Mouse (Mus musculus): Measurements from ENCODE around the gene Gm6803. TPM values are rescaled to one million over a fixed set of nuclear protein-coding genes. Genes with fewer than 3 reads are reported as not detected.
"Not testable (repeated sequence)": the region's sequence is repeated elsewhere in the genome, so short reads cannot be mapped to it uniquely, and the experiment has no call there.

Gm6803 gene
- total RNA-seq (2022) = not detected

- DNase-seq (ENCODE audit: low spot score in 2 of 2) = not testable (repeated sequence)
Measured at GRCm38 (mm10) chr12:88018671-88019070, at the start of gene Gm6803. Gene Gm6803 (minus strand): TSS chr12:88018771.

GRCm38 (mm10) chr12:88045226-88045625 is 26.7 kb upstream of the Gm6803 start:
- DNase-seq (ENCODE audit: low spot score in 2 of 2) = not testable (repeated sequence)

GRCm38 (mm10) chr12:88039703-88040102 is 21.1 kb upstream of the Gm6803 start:
- DNase-seq (ENCODE audit: low spot score in 2 of 2) = not testable (repeated sequence)

DNA sequence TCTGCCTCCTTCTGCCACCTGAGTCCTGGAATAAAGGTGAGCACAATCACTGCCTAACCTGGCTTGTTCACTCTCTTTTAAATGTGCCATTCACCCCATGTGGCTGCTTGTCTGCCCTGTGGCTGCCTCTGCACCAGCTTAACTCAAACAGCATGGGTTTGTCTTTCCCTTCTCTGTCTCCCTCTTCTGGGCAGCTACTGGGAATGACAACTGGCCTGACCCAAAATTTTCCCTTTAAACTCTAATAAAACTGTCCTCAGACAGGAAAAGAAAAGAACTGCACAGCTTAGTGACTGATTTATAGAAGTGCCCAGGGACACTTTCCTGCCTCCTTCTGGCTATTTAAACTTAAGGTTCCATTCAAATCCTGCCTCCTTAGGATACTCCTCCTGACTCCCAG is 20.5 kb upstream of the Gm6803 start:
- DNase-seq (ENCODE audit: low spot score in 2 of 2) = not testable (repeated sequence)

DNA sequence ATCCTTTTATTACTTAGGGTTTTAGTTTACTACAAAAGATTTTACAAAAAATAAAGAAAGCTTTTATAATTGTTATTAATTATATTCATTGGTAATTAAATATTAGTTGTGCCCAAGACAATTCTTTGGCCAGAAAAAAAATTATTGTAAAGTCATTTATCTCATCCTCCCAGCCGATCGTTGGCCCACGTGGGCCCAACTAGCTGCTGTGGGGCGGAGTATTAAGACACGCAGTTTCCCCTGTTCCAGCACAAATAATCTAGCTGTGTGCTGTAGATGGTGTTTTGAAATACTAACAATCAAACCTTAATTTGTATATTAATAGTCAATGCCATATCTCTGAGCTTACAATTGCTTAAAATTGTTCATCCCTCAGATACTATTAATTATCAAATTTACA is 13.7 kb upstream of the Gm6803 start:
- DNase-seq (ENCODE audit: low spot score in 2 of 2) = not testable (repeated sequence)

DNA sequence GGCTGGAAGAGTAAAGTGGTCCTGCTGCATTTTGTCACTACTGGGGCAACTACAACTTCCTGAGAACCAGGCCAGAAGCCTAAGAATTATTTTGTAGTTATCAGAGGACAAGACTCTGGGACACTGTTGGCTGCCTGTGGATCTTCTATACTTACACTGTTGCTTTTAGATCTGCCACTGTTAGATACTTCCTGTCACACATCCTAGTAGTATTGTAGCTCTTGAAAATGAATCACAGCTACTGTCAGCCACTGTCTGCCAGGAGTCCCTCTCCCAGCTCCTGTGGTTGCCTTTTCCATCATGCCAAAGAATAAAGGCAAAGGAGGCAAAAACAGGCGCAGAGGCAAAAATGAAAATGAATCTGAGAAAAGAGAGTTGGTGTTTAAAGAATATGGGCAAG is 8.1 kb upstream of the Gm6803 start, which contains the start of gene Gm2056:
Gm2056 (plus strand) TSS at position 301 of the 400 bp plus-strand sequence.
- DNase-seq (ENCODE audit: low spot score in 2 of 2) = not testable (repeated sequence)

- DNase-seq (ENCODE audit: low spot score in 2 of 2) = not testable (repeated sequence)
Measured at GRCm38 (mm10) chr12:88011548-88011947, 7.0 kb downstream of the Gm6803 start, which contains the start of gene Gm2075. Gene Gm2075 (plus strand): TSS chr12:88011848.

DNA sequence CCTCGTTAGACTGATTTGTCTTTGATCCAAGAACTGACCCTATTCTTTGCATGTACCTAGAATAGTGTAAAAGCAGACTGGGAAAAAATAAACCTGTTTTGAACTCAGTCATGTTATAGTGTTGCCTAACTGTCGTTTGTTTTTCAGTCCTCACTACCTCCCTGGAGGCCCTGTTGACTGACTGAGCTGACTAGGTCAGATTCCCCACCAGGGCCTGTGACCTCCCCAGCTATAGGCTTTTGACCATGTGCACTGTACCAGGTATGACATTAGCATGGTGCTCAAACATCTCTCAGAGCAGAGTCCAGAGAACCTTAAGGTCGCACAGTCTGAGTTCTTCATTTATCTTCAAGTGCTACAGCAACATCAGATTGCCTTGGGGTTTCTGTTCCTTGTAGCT is 14.5 kb downstream of the Gm6803 start:
- DNase-seq (ENCODE audit: low spot score in 2 of 2) = not testable (repeated sequence)

DNA sequence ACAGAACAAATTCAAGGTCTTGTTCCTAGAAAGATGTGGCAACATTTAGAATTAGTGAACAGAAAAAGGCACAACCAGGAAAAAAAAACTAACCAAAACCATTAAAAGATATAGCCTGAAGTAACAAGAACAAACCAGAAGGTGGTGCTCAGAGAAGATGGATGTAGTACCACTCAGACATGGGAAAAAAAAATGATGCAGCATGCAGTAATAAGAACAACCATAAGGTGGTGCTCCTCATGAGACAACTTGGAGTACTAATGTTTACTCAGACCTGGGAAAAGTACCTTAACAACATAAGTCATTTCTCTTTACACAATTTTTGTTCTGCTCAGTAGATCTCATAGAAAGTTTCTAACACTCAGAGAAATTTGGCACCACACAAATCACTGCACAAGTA is 34.6 kb downstream of the Gm6803 start:
- DNase-seq (ENCODE audit: low spot score in 2 of 2) = not testable (repeated sequence)

Other genes starting within 250 kb of the Gm6803 start
- gene Gm21319, start 243.0 kb downstream of the Gm6803 start, total RNA-seq (2022) = not detected
- not detected for gene Gm21936, start 223.3 kb downstream of the Gm6803 start, total RNA-seq (2022)
- gene BB287469, start 202.2 kb downstream of the Gm6803 start, total RNA-seq (2022) = not detected
- not detected for gene Gm2001, start 176.4 kb downstream of the Gm6803 start, total RNA-seq (2022)
- gene Gm2016, start 144.7 kb downstream of the Gm6803 start, total RNA-seq (2022) = not detected
- not detected for gene Gm2022, start 123.4 kb downstream of the Gm6803 start, total RNA-seq (2022)
- gene Gm2035, start 98.9 kb downstream of the Gm6803 start, total RNA-seq (2022) = not detected
- not detected for gene Gm2042, start 64.7 kb downstream of the Gm6803 start, total RNA-seq (2022)
- not detected for gene Gm2075, start 6.9 kb downstream of the Gm6803 start, total RNA-seq (2022)
- not detected for gene Gm2056, start 8.2 kb upstream of the Gm6803 start, total RNA-seq (2022)
- gene Gm16368, start 64.9 kb upstream of the Gm6803 start, total RNA-seq (2022) = not detected
- gene Gm10436, start 163.3 kb upstream of the Gm6803 start, total RNA-seq (2022) = not detected
- not detected for gene Gm8332, start 231.3 kb upstream of the Gm6803 start, total RNA-seq (2022)

Measured in layer of hippocampus, adult 8-10 months (tissue).